Mouse (Mus musculus) embryonic fibroblast, embryonic 13.5 days (primary cell): Measurements from ENCODE around the gene Sirt7. TPM values are rescaled to one million over a fixed set of nuclear protein-coding genes. Genes with fewer than 3 reads are reported as not detected.
A peak's percentile ranks its signal among the peaks of the same experiment; 100 is the strongest.
"Not testable (repeated sequence)": the region's sequence is repeated elsewhere in the genome, so short reads cannot be mapped to it uniquely, and the experiment has no call there.

ENCODE experiments used
- H3K27ac ChIP-seq: 2 replicates; pipeline ENCODE4 v1.5.1; 2012; ENCODE audit warnings: low read length, control low read depth, inconsistent platforms; ENCODE audit not compliant: insufficient read depth
- H3K4me1 ChIP-seq: 2 replicates; pipeline ENCODE4 v1.6.1; 2011; ENCODE audit warnings: low read length; ENCODE audit not compliant: control insufficient read depth, insufficient read depth
- H3K4me3 ChIP-seq: 2 replicates; pipeline ENCODE4 v1.5.1; 2011; ENCODE audit warnings: mild to moderate bottlenecking, control low read depth, low read length; ENCODE audit not compliant: insufficient read depth
- CTCF ChIP-seq: IDR thresholded peaks from 2 replicates; pipeline ENCODE4 v1.5.1; 2011; ENCODE audit warnings: mild to moderate bottlenecking, control low read depth, low read length, moderate library complexity, borderline replicate concordance; ENCODE audit not compliant: insufficient read depth
- POLR2A ChIP-seq: IDR thresholded peaks from 2 replicates; pipeline ENCODE4 v1.6.1; 2011; ENCODE audit warnings: low read depth, mild to moderate bottlenecking, control low read depth, low read length, moderate library complexity
- polyA plus RNA-seq: library from polyadenylated mRNA; stranded (reverse); fragments of >200 nt; gene quantifications from 2 replicates; pipeline ENCODE4 v1.2.4, GENCODE M21; 2011; ENCODE audit warnings: low read depth; ENCODE audit not compliant: missing spikeins, insufficient read length

Gene Sirt7
- polyA plus RNA-seq, 1 experiment: 15.9 TPM

GRCm38 (mm10) chr11:120597240-120598235 lies 27.5 kb downstream of the Sirt7 start:
- TF ChIP-seq POLR2A (no peak), CTCF (no peak)
- peaks cover 7% of the 10 kb centered on the region for H3K4me1 ChIP-seq
- peak overlapping the region; percentile 95 for H3K4me3 ChIP-seq
- no peak overlapping the region for H3K27ac ChIP-seq

- Histone ChIP-seq H3K4me3 (no peak overlapping the region), H3K4me1 (no peaks in the 10 kb centered on the region), H3K27ac (no peak overlapping the region)
- TF ChIP-seq POLR2A: no peak
- TF ChIP-seq CTCF: no peak
Measured at GRCm38 (mm10) chr11:120588531-120588930, 36.5 kb downstream of the Sirt7 start.

GRCm38 (mm10) chr11:120583937-120584336 lies 41.1 kb downstream of the Sirt7 start:
- H3K4me1 ChIP-seq: 0 out of 2 replicates have a peak, but pooled peaks cover 3% of the 10 kb centered on the region
- TF ChIP-seq POLR2A: no peak
- TF ChIP-seq CTCF: no peak
- no peak overlapping the region for H3K27ac ChIP-seq
- H3K4me3 ChIP-seq: no peak overlapping the region

- not testable (repeated sequence) for H3K27ac ChIP-seq, H3K4me3 ChIP-seq, H3K4me1 ChIP-seq
Measured at GRCm38 (mm10) chr11:120582982-120583293, 42.1 kb downstream of the Sirt7 start.

GRCm38 (mm10) chr11:120582268-120582981 lies 42.6 kb downstream of the Sirt7 start:
- TF ChIP-seq POLR2A (no peak; the same call in 1 of the 2 replicates), CTCF (no peak)
- peak overlapping the region; percentile 58 for H3K27ac ChIP-seq
- 0 out of 2 replicates have a peak, but pooled peaks cover 6% of the 10 kb centered on the region for H3K4me1 ChIP-seq
- H3K4me3 ChIP-seq: no peak overlapping the region

- TF ChIP-seq CTCF (no peak), POLR2A (peak; percentile 70; the same call in 1 of the 2 replicates)
- Histone ChIP-seq H3K27ac (peak within 1 kb of the TSS; percentile 91), H3K4me1 (0 out of 2 replicates have a peak, but pooled peaks cover 6% of the 10 kb centered on the region), H3K4me3 (peak within 1 kb of the TSS; percentile 97)
Measured at GRCm38 (mm10) chr11:120581490-120582267, 43.4 kb downstream of the Sirt7 start, which contains the start of gene Arhgdia. Gene Arhgdia (minus strand): TSS chr11:120581624.

GRCm38 (mm10) chr11:120580871-120581331 lies 44.1 kb downstream of the Sirt7 start:
- Histone ChIP-seq H3K4me1 (0 out of 2 replicates have a peak, but pooled peaks cover 6% of the 10 kb centered on the region), H3K4me3 (peak overlapping the region; percentile 97), H3K27ac (peak overlapping the region; percentile 91)
- TF ChIP-seq POLR2A (0 out of 2 replicates have a peak, but pooled peaks have one; percentile 11), CTCF (no peak)

GRCm38 (mm10) chr11:120580190-120580589 lies 44.9 kb downstream of the Sirt7 start:
- TF ChIP-seq CTCF (no peak), POLR2A (peak; percentile 9; the same call in 1 of the 2 replicates)
- peak overlapping the region; percentile 91 for H3K27ac ChIP-seq
- peak overlapping the region; percentile 97 for H3K4me3 ChIP-seq
- H3K4me1 ChIP-seq: 0 out of 2 replicates have a peak, but pooled peaks cover 6% of the 10 kb centered on the region

GRCm38 (mm10) chr11:120579316-120580107 lies 45.5 kb downstream of the Sirt7 start:
- peak overlapping the region; percentile 97 for H3K4me3 ChIP-seq
- TF ChIP-seq POLR2A (peak; percentile 7; the same call in 1 of the 2 replicates), CTCF (peak; percentile 46; the same call in 1 of the 2 replicates)
- no peak overlapping the region for H3K27ac ChIP-seq
- 0 out of 2 replicates have a peak, but pooled peaks cover 6% of the 10 kb centered on the region for H3K4me1 ChIP-seq
